Mouse (Mus musculus): ENCODE measurements around the gene Cphx3.
"Not testable (repeated sequence)": the region's sequence is repeated elsewhere in the genome, so short reads cannot be mapped to it uniquely, and the experiment has no call there.

DNA sequence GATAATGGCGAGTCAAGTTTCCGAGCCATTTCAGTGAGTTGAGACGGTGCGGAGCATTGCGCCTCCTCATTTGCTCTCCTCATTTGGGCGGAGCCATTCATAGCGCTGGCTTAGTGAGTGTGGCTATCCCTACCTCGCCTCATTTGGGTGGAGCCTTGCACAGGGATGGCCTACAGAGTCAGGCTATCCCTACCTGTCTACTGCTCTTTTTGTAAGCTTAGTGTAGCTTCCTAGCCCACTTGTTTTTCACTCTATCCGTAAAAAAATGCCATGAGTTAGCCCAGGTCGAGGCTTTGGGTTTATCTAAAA is 14.8 kb upstream of the Cphx3 start, which contains the start of gene Tmem254c:
- not testable (repeated sequence) for TF ChIP-seq GATA1 (IDR thresholded peaks at IDR 0.05; ENCODE audit: borderline replicate concordance, low read length); CTCF (IDR thresholded peaks at IDR 0.05; ENCODE audit: low read depth, low read length); POLR2AphosphoS5 (IDR thresholded peaks at IDR 0.05; ENCODE audit: insufficient replicate concordance, low read depth, low read length); TAL1 (conservative IDR thresholded peaks at IDR 0.05; ENCODE audit: low read depth, low read length)

All from G1E (cell line).